Mouse (Mus musculus) mouse trophoblast stem cell (cell line): ENCODE results near the gene Ccrl2.

Source experiments
- in situ Hi-C, 2 experiments: fragments of 300-500 bp; cut with MseI, MboI; formaldehyde crosslinking; loops; 2 replicates in 1 of 2; 3 replicates in 1 of 2; pipeline ENCODE4 v1.15.1; 2025

The Ccrl2 gene

DNA sequence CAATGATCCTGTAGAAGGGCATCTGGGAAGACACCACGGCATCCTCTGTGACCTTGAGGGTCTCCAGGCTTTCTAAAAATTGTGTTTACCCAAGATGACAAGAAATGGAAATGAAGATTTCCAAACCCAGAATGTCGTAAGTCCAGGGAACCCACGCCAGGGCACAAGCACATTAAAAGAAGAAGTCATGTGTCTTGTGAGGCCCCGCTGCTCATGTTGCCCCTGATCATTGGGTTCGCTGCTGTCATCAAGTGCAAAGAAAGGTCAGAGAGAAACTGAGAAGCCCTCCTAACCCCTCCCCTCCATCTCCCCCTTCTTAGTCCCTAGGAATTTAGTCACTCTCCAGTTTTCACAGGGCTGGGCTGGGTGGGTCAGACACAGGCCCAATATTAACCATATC, 5.5 kb upstream of the Ccrl2 start:
- in situ Hi-C loops, result no loop called here

DNA sequence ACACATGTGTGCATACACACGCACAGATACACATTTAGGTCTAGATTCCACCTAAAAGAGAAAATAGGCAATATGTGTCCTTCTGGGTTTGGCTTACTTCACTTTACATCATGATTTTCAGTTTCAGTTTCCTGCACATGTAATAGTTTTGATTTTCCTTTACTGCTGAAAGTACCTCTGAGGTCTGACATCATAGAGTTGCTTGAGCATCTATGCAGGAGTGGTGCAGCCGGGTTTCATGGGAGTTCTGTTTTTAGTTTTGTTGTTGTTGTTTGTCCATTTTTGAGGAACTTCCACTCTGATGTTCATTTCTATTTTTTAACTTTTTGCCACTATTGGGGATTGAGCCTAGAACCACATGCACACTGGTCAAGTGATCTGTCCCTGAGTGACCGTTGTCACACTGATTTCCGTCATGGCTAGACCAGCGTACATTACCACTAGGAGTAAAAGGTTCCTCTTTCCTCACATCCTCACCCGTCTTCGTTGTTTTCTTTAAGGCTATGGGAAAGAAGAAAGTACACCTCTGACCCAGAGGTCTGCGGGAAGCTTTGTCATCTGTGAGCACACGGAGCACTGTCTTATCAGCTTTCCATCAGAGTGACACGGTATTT, 1.7 kb upstream of the Ccrl2 start:
- in situ Hi-C loops, result no loop called here

DNA sequence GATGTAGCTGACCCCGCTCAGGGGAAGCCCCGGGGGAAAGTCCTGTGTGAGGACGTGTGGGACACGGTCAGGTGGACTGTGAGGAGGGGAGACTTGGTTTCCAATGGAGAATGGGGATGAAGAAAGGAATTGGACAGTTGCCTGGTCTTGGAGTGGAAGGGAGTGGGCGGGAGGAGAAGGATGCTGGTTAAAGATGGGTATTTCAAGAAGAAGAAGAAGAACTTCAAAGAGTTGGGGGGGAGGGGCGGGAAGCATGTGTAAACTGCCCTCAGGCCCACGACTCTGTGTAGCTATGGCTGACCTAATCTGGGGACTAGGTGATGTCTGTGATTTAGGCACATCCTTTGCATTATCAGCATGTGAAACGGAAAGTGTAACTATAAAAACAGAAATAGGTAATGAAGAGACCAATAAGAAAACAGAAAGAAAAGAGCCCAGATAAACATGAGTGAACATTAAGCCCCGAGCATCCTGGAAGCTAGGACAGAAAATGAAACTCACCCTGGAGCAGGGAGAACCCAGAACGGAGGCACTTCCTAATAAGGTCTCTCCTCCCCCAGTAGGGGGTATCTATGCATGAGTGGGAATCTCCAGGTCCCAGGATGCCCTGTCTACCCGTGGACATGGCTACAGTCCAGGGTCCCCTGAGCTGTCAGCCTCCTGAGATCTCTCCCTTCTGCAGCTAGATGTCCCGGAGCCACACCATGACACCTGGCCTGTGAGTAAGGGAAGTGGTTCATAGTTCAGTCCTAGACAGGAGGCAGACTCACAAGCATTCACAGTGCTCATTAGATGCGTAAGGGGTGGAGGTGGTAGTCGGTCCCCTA, 438 bp upstream of the Ccrl2 start:
- in situ Hi-C loops, result no loop called here

DNA sequence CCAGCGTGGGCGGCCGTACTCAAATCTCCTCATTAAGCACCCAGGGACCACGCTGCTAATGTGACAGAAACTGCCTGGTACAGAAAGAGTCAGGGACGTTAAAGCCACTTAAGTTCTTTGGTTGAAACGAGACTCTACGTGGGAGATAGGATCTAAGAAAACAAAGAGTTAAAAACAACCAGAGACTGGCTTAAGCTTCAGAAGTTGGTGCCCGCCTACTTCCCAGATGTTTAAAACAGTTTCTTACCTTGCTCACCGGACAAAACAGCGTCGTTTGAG, 861 bp downstream of the Ccrl2 start:
- in situ Hi-C loops, result no loop called here

DNA sequence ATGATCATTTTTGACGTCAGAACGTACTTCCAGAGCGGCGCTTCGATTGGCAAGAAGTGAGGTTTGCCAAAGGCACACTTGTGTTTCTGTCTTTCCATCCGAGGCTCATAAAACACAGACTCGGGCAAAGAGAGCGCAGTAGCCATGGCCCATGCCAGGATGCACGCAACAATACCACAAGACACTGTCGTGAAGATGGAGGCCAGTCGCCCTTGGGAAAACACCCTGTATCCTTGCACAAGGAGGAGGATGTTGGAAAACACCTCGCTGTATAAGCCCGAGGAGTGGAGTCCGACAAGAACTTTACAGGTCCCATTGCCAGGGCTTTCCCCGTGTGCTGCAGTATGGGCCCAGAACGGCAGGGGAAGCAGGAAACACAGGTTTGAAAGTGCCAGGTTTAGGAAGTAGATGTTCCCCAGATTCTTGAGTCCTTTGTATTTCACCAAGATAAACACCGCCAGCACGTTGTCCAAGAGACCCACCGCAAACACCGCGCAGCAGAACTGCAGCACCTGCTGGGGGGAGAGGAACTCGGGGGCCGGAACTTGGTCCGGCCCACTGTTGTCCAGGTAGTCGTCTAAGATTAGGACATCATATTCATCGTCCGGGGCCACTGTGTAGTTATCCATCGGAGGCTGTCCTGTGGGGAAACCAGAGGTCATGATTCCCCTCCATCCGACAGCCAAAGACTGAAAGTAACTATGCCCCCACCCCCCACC, 1.4 kb downstream of the Ccrl2 start:
- in situ Hi-C loops, result no loop called here

DNA sequence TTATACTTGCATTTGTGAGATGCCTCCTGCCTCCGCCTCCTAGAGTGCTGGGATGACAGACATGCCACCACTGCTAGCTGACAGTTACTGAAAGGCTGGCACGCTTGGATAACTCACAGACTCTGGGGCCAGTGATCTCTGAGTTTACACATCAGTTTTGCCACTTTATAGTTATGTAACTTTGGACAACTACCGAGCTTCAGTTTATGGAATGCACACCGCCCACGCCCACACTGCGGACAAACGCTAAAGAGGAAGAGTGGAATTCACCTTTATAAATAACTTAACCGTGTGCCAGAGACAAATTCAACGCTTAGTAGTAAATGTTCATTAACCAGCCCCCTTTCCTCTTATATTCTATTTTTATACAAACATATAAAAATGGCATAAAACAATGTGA, 2.4 kb downstream of the Ccrl2 start:
- in situ Hi-C loops, result no loop called here

DNA sequence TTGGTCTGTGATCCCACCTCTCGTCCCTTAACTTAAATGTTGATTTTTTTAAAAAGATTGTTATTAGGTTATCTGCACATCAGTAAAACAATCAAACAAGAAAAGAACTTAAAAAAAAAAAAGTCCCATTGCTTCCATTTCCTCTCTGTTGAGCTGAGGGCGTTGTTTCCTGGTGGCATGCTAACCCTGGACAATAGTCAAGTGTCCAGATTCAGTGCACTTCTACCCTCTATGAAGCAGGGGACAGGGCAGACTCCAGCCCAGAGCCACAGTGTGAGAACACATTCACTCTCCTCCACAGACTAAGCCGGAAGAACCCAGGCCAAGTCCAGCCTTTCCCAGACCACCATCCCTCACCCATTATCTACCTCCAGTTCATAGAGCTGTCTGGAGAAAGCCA, 8.9 kb downstream of the Ccrl2 start:
- in situ Hi-C loops, result no loop called here

DNA sequence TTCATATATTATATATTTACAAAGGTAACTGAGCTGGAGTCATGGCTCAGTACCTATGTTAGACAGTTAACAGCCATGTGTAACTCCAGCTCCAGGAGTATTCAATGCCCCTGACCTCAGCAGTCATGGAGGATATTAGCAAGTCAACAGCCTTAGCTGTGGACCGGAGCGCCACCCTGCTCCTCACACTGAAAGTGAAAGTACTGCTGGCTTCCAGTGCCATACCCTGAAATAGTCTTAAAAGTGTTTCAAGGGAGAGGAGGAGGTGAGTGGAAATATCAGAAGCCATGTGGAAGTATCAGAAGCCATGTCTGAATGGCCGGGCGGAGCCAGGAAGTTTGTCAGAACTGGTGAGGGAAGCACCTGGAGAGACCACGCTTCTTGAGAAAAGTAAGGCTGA, 10.1 kb downstream of the Ccrl2 start:
- in situ Hi-C loops, result no loop called here

DNA sequence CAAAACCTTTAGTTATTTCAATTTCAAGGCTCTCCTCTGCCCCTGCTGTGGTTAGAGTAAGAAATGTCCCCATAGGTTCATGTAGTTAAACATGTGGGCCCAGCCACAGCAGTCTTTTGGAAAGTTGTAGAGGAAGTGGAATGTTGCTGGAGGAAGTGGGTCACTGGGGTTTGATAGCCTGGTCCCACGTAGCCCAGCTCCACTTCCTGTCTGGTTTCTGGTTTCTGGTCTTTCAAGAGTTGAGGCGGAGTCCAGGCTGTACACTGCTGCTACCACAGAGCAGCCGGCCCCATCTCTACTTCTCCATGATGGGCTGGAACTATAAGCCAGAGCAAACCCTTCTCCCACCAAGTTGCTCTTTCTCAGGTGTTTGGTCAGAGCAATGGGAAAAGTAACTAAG, 11.1 kb downstream of the Ccrl2 start:
- in situ Hi-C loops, result no loop called here

DNA sequence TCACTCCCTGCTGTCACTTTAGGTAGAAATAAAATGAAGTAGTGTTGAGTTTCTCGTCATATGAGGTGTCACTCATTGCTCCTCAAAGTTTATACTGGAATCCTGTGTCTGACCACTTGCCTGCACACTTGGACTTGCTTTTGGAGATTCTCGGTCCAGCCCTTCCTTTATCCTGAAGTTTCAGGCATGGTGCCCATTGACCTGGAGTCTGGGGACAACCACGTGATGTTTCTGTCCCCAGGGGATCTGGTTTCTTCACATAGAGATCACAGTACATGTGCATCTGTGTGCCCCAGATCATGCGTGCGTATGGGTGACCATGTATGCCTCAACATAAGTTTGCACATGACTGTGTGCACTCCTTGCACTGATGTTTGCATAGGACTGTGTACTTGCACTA, 15.1 kb downstream of the Ccrl2 start:
- in situ Hi-C loops, result no loop called here

DNA sequence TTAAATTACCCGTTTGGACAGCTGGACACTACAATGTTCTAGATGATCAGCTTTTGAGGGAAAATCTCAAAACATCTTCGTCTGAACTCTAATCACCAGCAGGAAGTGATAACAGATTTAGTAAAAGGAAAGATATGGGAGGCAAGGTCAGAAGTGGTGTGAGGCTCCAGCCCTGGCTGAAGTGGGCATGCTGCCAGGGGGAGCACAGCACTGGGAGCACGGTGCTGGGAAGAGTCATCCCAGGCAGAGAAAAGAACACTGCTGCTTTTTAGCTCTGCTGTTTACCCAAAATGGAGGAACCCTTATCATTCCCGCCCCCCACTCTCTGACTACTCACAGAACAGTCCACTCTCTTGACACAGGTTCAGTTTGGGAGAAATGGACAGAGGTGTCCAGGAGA, 17.4 kb downstream of the Ccrl2 start:
- in situ Hi-C loops, result no loop called here

DNA sequence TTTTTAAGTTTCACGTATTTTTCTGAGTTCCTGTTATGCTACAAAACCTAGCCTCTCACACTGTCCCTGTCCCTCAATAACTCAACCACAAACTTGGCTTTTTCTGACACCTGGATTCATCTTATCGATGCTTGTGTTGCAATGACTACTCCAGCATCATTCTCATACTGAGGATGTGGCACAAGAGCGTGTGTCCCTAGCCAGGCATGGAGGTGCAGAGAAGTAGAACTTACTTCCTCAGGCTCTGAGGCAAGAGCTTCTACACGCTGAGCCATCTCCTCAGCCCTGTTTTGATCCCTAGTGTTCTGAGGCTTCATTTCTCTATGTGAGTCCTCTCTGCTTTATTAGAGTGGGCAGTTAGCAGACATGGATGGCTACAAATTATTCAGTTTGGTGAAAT, 23.6 kb downstream of the Ccrl2 start:
- in situ Hi-C loops, result no loop called here

DNA sequence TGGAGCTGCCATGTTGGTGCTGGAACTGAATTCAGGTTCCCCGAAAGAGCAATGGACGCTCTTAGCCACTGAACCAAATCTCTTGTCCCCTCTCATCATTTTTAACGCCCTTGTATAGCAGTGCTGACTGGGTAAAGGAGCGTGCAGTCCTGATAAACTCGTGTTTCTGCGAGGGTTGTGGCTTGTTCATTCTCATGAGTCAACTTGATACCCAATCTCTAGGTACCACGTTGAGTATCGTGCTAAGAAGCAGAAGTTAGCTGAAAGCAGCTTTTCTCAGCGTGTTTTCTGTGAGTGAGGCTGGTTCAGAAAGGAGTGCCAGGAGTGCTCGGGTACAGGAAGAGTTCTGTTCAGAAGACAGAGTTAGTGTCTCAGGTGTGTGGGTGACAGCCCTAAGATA, 30.5 kb downstream of the Ccrl2 start:
- in situ Hi-C loops, result no loop called here

DNA sequence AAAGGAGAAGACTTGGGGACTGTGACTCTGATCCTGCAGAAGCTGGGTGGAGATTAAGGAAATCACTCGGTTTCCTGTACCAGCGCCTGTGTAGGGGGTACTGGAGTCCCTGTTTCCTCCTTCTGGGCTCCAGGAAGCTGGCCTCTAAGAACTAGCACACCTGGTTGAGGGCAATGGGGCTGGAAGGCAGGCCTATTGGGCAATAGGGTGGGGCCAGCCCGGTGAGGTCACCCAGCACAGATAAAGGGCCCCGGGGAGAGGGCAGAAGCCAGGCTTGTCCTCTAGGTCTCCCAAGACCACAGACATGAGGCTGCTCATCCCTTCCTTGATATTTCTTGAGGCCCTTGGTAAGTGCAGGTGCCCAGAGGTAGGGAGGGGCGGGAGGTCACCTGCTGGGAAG, 38.3 kb downstream of the Ccrl2 start, which contains the start of gene Ltf:
Ltf (plus strand) TSS at position 250 of the 400 bp plus-strand sequence.
- in situ Hi-C loops, result no loop called here

DNA sequence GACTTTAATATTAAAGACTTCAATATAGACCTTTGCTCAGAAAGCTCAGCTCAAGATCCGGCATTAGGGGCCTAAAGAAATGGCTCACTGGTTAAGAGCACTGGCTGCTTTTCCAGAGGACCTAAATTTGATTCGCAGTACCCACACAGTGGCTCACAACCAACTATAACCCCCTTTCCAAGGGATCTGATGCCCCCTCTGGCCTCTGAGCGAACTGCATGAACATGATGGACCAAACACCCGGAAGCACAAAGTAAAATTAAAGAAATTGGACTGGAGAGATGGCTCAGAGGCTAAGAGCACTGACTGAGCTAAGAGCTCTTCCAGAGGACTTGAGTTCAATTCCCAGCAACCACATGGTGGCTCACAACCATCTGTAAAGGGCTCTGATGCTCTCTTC, 41.7 kb downstream of the Ccrl2 start:
- in situ Hi-C loops, result no loop called here

DNA sequence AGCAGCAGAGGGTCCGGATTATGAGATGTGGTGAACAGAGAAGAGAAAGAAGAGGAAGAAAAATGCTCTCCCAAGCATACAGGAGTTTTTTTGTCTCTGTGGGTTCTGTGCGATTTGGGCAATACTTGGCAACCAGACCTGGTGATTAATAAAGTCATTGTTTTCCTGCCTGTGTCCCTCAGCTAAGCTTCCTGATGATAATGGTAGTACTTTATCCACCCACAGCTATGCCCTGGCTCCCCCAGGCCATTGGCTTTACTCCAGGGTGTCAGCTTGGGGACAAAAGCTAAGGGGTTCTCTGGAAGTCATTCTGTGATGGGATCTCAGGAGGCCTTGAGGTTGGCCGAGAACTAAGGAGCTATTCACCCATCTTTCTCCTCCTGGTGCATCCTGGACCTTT, 45.3 kb downstream of the Ccrl2 start:
- in situ Hi-C loops, result no loop called here

DNA sequence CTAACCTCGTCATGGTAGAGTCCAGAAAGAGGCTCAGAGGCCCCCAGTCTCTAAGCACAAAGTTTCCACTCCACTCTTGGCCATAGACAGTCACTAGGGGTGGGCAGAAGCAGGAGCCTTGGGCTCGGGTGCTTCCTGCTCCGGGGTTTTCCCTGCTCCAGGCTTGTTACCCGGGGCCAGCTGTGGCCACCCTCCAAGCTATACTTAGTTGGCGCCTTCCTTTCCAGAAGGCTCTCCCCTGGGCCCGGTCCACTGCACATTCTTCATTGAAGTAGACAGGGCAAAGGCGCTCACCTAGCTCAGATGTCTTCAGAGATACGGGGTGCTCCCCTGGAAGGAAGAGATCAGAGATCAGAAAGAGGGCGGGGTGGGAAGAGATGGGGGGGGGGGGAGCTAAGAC, 45.8 kb downstream of the Ccrl2 start:
- in situ Hi-C loops, result no loop called here

DNA sequence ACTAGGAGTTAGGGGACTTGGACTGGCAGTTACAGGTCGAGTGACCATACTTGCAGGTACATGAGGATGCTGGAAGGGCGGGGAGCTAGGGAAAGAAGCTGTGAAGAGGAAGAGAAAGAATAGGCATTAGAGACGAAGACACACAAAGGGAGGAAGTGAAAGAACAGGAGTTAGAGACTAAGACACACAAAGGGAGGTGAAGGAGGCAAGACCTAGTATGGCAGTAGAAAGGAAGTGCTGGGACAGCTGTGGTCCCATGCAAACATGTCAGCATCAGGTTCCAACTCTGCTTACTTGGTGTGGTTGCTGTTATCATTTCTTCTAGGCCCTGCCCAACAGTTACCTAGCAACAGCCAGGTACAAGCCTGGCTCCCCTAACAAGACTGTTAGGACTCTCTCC, 47.6 kb downstream of the Ccrl2 start:
- in situ Hi-C loops, result no loop called here

DNA sequence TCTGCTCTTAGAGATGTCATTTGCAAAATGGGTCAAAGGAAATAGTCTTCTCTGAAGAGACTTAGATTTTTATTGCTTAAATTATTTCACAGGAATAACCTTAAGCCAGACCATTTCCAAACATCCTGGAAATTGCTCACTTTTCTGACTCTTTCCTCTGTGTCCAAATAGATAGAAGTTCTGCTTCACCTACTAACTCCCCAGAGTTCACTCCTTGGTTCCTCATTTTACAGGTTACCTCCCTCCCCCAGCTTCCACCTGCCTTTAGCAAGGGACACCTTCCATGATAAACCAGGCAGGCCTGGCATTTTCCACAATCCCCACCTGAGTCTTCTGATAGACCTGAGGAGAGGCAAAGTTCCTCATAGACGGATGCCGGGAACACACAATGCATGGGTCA, 50.8 kb downstream of the Ccrl2 start:
- in situ Hi-C loops, result no loop called here
